Mouse (Mus musculus) kidney, postnatal 0 days (tissue): ENCODE results near the gene Tet3. TPM values are rescaled to one million over a fixed set of nuclear protein-coding genes. Genes with fewer than 3 reads are reported as not detected.

ENCODE experiments used
- ATAC-seq: fragments of 200-750 bp; cut with Nextera tagmentation; replicated peaks from 2 replicates; pipeline ENCODE4 v1.8.0; 2017; ENCODE audit warnings: low read depth, moderate number of reproducible peaks, moderate TSS enrichment, moderate library complexity; ENCODE audit not compliant: low FRiP score
- DNase-seq: peaks from one replicate; pipeline ENCODE4 v3.0.0-alpha.2; 2016; ENCODE audit warnings: low spot score
- H3K27ac ChIP-seq: fragments of 300-500 bp; sonication (generic); 2 replicates; pipeline ENCODE4 v1.5.1; 2014; ENCODE audit warnings: mild to moderate bottlenecking
- H3K27me3 ChIP-seq: fragments of 300-500 bp; sonication (generic); 2 replicates; pipeline ENCODE4 v1.6.1; 2014; ENCODE audit warnings: low read length, mixed read lengths; ENCODE audit not compliant: insufficient read depth
- H3K36me3 ChIP-seq: fragments of 300-500 bp; sonication (generic); 2 replicates; pipeline ENCODE4 v1.6.1; 2014; ENCODE audit warnings: low read length, mixed read lengths; ENCODE audit not compliant: insufficient read depth
- H3K4me1 ChIP-seq: fragments of 300-500 bp; sonication (generic); replicated peaks from 2 replicates; pipeline ENCODE4 v1.6.1; 2014; ENCODE audit warnings: antibody characterized with exemption, low read length, mixed read lengths; ENCODE audit not compliant: insufficient read depth
- H3K4me2 ChIP-seq: fragments of 300-500 bp; sonication (generic); 2 replicates; pipeline ENCODE4 v1.6.1; 2014; ENCODE audit warnings: mild to moderate bottlenecking, low read length, moderate library complexity, mixed read lengths
- H3K4me3 ChIP-seq: fragments of 300-500 bp; sonication (generic); replicated peaks from 2 replicates; pipeline ENCODE4 v1.5.1; 2014; ENCODE audit warnings: low read depth, low read length
- H3K9ac ChIP-seq: fragments of 300-500 bp; sonication (generic); 2 replicates; pipeline ENCODE4 v1.6.1; 2014; ENCODE audit warnings: low read depth, low read length
- H3K9me3 ChIP-seq: fragments of 300-500 bp; sonication (generic); replicated peaks from 2 replicates; pipeline ENCODE4 v1.6.1; 2016; ENCODE audit warnings: low read length, inconsistent platforms, mixed read lengths
- CTCF ChIP-seq: IDR thresholded peaks from 2 replicates; pipeline ENCODE4 v1.5.1; 2016; ENCODE audit warnings: antibody characterized with exemption, low read depth, mild to moderate bottlenecking, moderate library complexity
- WGBS: fragments of 180-500 bp; shearing (Covaris S2); extraction: QIAGEN DNeasy Blood & Tissue Kit; methylation state at CpG from one replicate; pipeline ENCODE4 v1.1.7; 2014; 5-methylcytosine and 5-hydroxymethylcytosine counted together
- microRNA-seq: library from miRNA; unstranded; fragments of <30 nt; microRNA quantifications from one replicate; pipeline ENCODE4, GENCODE M21; 2016
- polyA plus RNA-seq: library from polyadenylated mRNA; unstranded; fragments of >200 nt; fragmentation: Nextera tagmentation; extraction: Ambion mirVana; gene quantifications from 2 replicates; pipeline ENCODE4 v1.2.1, GENCODE M21; 2015

Tet3 gene
- polyA plus RNA-seq, 1 experiment from 2014 or later, result 32.3 TPM

DNA sequence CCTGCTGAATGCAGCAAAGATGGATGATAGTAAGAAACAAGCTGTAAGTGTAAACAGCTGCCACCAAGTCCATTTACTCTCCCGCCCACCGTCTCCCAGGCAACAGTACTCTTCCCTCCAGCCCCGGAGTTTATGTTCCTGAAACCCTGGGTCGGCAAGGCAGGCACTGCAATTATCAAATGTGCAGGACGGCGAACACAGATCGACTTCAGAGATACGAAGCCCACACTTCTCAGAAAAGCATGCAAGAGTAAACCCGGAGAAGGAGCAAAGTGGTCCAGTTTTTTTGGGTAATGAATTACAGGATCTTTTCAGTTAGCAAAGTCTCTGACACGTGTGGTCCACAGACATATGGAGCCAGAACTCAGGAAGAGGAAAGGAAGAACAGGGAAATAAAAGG is 142.9 kb downstream of the Tet3 start:
- Histone ChIP-seq H3K27ac (no peak overlapping the region), H3K9me3 (no peaks in the 10 kb centered on the region), H3K36me3 (0 out of 2 replicates have a peak, but pooled peaks cover 2% of the 10 kb centered on the region), H3K27me3 (no peaks in the 10 kb centered on the region), H3K4me2 (peak overlapping the region; percentile 98), H3K4me3 (no peak overlapping the region), H3K9ac (no peak overlapping the region), H3K4me1 (no peaks in the 10 kb centered on the region; the same call in 1 of the 2 replicates)
- ATAC-seq, result no peak
- TF ChIP-seq CTCF, result no peak
- DNase-seq, result peak; percentile 68
- WGBS, result 1% methylated on average over 10 of the region's 10 CpGs

GRCm38 (mm10) chr6:83315293-83315692 is 143.6 kb downstream of the Tet3 start:
- H3K27ac ChIP-seq, result no peak overlapping the region
- no peak overlapping the region for H3K4me2 ChIP-seq
- no peak for TF ChIP-seq CTCF
- no peaks in the 10 kb centered on the region for H3K9me3 ChIP-seq
- no peak overlapping the region for H3K9ac ChIP-seq
- H3K4me3 ChIP-seq, result no peak overlapping the region
- no peaks in the 10 kb centered on the region; the same call in 1 of the 2 replicates for H3K4me1 ChIP-seq
- DNase-seq (no peak), ATAC-seq (no peak)
- no peaks in the 10 kb centered on the region for H3K27me3 ChIP-seq
- 0 out of 2 replicates have a peak, but pooled peaks cover 2% of the 10 kb centered on the region for H3K36me3 ChIP-seq

DNA sequence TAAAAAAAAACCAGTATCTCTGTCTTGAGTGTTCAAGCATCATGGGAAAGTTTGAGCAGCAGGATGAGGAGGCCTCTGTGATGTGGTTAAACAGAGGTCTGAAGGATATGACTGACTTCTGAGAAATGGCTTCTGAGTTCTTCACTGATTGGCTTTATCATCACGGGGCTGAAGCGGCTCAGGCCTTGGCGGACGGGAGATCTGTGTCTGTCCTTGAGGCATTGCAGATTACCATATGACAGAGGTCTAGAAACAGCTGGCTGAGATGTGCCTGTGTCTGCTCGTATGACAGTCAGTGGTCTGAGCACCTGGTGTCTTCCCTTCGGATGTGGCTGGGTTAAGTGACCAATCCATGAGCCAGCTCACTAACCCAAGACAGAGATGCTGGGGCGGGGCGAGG is 146.4 kb downstream of the Tet3 start:
- DNase-seq (no peak), ATAC-seq (no peak)
- no peaks in the 10 kb centered on the region for H3K27me3 ChIP-seq
- H3K4me2 ChIP-seq, result no peak overlapping the region
- H3K27ac ChIP-seq, result no peak overlapping the region
- no peak for TF ChIP-seq CTCF
- no peaks in the 10 kb centered on the region; the same call in 1 of the 2 replicates for H3K4me1 ChIP-seq
- H3K36me3 ChIP-seq, result 0 out of 2 replicates have a peak, but pooled peaks cover 2% of the 10 kb centered on the region
- no peak overlapping the region for H3K4me3 ChIP-seq
- no peak overlapping the region for H3K9ac ChIP-seq
- WGBS, result 90% methylated on average over 8 of the region's 8 CpGs
- H3K9me3 ChIP-seq, result no peaks in the 10 kb centered on the region

Small RNA genes lying within 50 kb of the gene (microRNA-seq; reads per million reads assigned to microRNA genes)
- not detected for gene Mir6374

Other genes starting within 250 kb of the Tet3 start
- 0.69 and 0.86 TPM in 2 replicates for gene Slc4a5, start 239.3 kb downstream of the Tet3 start, polyA plus RNA-seq
- 21.6 and 25.8 TPM in 2 replicates for gene Mthfd2, start 133.2 kb downstream of the Tet3 start, polyA plus RNA-seq
- gene Mob1a, start 133.1 kb downstream of the Tet3 start, polyA plus RNA-seq, result 46.8 and 50.6 TPM in 2 replicates
- gene Bola3, start 109.9 kb downstream of the Tet3 start, polyA plus RNA-seq, result 231 and 242 TPM in 2 replicates
- gene Dguok, start 47.9 kb upstream of the Tet3 start, polyA plus RNA-seq, result 73.0 and 75.5 TPM in 2 replicates
- 21.8 and 28.8 TPM in 2 replicates for gene Actg2, start 77.2 kb upstream of the Tet3 start, polyA plus RNA-seq
- gene Stambp, start 113.6 kb upstream of the Tet3 start, polyA plus RNA-seq, result 30.2 and 31.2 TPM in 2 replicates
- not detected in 2 replicates for gene Clec4f, start 197.1 kb upstream of the Tet3 start, polyA plus RNA-seq
- not detected in 2 replicates for gene Cd207, start 218.8 kb upstream of the Tet3 start, polyA plus RNA-seq